Mouse (Mus musculus) ovary, postnatal 36 days (tissue): ENCODE measurements around the gene Kcna4.

Experiments used
- DNase-seq: peaks from one replicate; pipeline ENCODE4 v3.0.0; 2022; ENCODE audit warnings: low spot score, mixed read lengths

The Kcna4 gene

GRCm38 (mm10) chr2:107289990-107290696 is at the start of gene Kcna4:
TSS of gene Kcna4 (plus strand) at chr2:107290639.
- peak; percentile 65 for DNase-seq

- no peak for DNase-seq
These were observed 32.3 kb upstream of the Kcna4 start for GRCm38 (mm10) chr2:107258091-107258490.

DNA sequence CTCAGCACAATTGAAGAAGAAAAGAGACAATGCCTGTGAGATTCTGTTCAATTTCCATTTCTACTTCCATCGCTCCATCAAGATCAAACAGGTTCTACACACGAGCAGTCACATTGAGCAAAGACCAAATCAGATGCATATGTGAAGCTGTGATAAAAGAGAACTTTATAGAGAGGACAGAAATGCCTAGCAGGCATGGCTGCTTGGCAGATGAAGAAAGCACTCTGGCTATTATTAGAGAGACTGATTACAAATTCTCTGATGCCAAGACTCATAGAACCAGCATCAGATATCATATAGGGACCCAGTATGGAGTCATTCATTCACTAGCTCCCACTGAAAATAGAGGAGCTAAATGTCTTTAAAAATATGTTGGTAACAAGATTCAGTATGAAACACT is 24.2 kb upstream of the Kcna4 start:
- no peak for DNase-seq

DNA sequence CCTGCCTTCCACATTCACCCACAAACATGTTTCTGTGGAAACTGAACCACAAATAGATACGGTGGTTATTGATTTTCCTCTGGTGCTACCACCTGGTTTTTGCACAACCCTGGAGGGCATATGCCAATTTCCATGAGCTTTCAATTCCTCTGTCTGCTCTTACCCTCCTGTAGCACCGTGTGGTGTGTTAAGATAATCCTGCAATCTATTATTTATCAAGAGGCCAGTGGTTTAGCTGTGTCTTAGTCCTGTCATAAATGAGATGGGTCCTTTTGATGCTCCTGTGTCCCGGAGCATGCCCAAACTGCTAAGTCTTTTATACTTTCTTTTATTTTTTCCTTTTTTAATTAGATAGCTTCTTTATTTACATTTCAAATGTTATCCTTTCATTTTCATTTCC is 20.4 kb upstream of the Kcna4 start:
- DNase-seq, result no peak

DNA sequence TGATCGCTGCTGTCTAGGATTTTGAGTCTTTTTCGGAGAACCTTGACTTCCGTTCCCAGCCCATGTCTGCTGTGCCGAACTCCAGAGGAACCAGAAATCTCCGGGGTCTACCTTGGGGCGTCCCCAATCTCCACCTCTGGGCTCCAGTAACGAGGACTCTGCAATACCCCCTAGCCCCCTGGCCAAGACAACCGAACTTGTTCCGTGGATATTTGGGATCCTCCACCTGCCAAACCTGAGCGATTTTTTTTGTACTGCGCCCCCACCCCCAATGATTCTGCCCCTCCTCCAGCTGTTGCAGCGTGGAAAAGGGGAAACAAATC is 219 bp downstream of the Kcna4 start:
- no peak for DNase-seq

- no peak for DNase-seq
These were observed 703 bp downstream of the Kcna4 start for GRCm38 (mm10) chr2:107291142-107291541.

- no peak for DNase-seq
These were observed 4.1 kb downstream of the Kcna4 start for GRCm38 (mm10) chr2:107294521-107294920.

DNA sequence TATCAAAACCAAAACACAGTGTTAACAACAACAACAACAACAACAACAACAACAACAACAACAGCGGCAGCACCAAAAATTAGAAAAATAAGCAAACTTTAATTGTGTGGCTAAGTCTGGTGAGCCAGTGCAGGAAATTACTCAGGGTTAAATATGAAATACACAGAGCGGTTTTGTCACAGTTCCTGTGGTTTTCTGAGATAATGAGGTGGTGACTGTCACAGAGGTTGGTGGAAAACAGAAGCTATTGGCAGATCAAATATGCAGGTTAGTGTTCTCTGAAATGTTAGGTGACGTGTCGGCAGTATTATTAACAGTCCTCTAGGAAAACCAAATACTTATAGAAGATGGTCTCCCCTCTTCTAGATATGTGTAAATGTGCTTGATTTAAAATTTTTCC is 11.4 kb downstream of the Kcna4 start:
- DNase-seq, result no peak

GRCm38 (mm10) chr2:107304707-107305106 is 14.3 kb downstream of the Kcna4 start:
- DNase-seq, result no peak

- no peak for DNase-seq
These were observed 15.6 kb downstream of the Kcna4 start for GRCm38 (mm10) chr2:107306077-107306476.

- no peak for DNase-seq
These were observed 28.2 kb downstream of the Kcna4 start for GRCm38 (mm10) chr2:107318636-107319035.

DNA sequence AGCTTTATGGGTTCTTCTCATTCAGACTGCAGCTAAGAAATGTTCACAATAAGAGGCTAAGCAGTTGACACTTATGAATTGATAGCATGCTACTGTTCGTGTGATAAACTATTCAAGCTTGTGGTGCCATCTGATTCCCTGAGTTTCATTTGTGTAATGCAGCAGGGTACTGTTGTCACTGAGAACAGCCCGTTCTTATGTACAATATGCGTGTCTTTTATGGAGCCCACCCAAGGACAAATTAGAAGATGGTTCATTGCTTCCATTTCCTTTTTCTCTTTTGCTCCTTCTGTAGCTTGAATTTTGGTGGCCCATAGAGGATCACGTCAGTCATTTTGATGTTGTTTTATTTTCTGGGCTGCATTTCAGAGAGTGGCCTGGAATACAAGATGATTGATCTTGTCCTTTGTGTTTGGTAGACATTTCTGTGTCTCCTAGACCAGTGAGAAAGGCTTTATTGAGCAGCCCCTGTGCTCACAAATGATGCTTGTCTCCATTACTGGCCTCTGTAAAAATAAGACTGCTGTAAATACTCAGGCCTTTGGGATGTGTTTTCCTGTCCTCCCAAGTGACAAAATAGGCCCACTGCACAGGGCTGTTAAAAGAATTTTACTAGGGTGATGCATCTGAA is 31.3 kb downstream of the Kcna4 start:
- DNase-seq, result no peak

- no peak for DNase-seq
These were observed 33.7 kb downstream of the Kcna4 start for GRCm38 (mm10) chr2:107324090-107324489.

- DNase-seq, result no peak
These were observed 36.8 kb downstream of the Kcna4 start for GRCm38 (mm10) chr2:107327276-107327675.

DNA sequence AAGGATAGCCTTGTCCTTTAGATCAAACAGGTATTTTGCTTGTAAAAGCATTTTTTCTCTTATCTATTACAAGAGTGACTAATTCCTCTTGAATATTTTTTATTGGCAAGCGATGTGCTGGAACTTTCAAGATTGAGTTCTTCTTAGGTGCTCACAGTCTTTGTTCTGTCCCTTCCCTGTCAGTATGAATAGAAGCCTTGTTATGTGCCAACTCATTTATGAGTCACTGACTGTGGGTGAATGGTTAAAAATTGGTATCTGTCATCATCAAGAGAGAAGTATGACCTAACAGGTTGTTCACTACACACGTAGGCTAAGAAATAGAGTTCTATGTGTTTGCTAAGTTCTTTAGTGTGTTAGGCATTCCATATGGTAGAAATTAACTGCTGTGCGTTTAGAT is 50.9 kb downstream of the Kcna4 start:
- DNase-seq, result no peak

GRCm38 (mm10) chr2:107344807-107345206 is 54.4 kb downstream of the Kcna4 start:
- no peak for DNase-seq

DNA sequence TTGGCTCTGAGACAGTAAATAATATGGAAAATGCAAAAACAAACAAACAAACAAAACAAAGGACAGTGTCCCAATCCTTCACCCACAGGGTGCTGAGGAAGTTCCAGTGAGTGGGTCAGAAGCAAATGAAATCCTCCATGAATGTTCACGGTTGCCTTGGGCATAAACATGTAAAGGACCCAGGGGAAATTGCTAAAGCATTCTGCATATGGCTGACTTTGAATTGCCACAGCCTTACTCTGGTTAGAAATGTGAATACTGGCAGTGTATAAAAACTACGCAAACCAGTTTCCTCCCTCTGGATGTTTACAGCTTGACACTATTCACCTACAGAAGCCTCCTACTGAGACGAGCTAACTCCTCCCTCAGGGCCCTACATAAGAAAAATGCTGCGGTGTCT is 54.9 kb downstream of the Kcna4 start:
- no peak for DNase-seq
